Mouse (Mus musculus) small intestine, adult 2 months (tissue): Measurements from ENCODE around the gene Gba2. TPM values are rescaled to one million over a fixed set of nuclear protein-coding genes. Genes with fewer than 3 reads are reported as not detected.

Source experiments
- H3K27ac ChIP-seq: fragments of 200-500 bp; 2 replicates; pipeline ENCODE4 v1.5.1; 2012; ENCODE audit warnings: low read depth, low read length, control low read depth, inconsistent platforms; ENCODE audit not compliant: insufficient read depth
- H3K27me3 ChIP-seq: fragments of 200-500 bp; 2 replicates; pipeline ENCODE4 v1.6.1; 2012; ENCODE audit warnings: mild to moderate bottlenecking, moderate library complexity, low read length, inconsistent platforms; ENCODE audit not compliant: control insufficient read depth, insufficient read depth
- H3K36me3 ChIP-seq: fragments of 200-500 bp; 2 replicates; pipeline ENCODE4 v1.6.1; 2012; ENCODE audit warnings: mild to moderate bottlenecking, low read length, control low read depth, inconsistent platforms; ENCODE audit not compliant: control insufficient read depth, insufficient read depth
- H3K4me1 ChIP-seq: fragments of 200-500 bp; 2 replicates; pipeline ENCODE4 v1.6.1; 2012; ENCODE audit warnings: low read length, inconsistent platforms, mixed read lengths; ENCODE audit not compliant: control insufficient read depth, insufficient read depth, insufficient read length
- H3K4me3 ChIP-seq: fragments of 200-500 bp; 2 replicates; pipeline ENCODE4 v1.5.1; 2012; ENCODE audit warnings: low read depth, mild to moderate bottlenecking, control low read depth, inconsistent platforms, low read length, moderate library complexity
- CTCF ChIP-seq: fragments of 200-500 bp; IDR thresholded peaks from 2 replicates; pipeline ENCODE4 v1.5.1; 2012; ENCODE audit warnings: low read depth, mild to moderate bottlenecking, control low read depth, inconsistent platforms, low read length, moderate library complexity, mixed read lengths; ENCODE audit not compliant: insufficient replicate concordance, insufficient read length; ENCODE audit errors: extremely low read depth
- POLR2A ChIP-seq: fragments of 200-500 bp; IDR thresholded peaks from 2 replicates; pipeline ENCODE4 v1.6.1; 2012; ENCODE audit warnings: low read depth, mild to moderate bottlenecking, control low read depth, inconsistent platforms, low read length, moderate library complexity
- WGBS: fragments of 180-500 bp; shearing (Covaris S2); methylation state at CpG from one replicate; pipeline ENCODE4 v1.1.7; 2018; 5-methylcytosine and 5-hydroxymethylcytosine counted together
- polyA plus RNA-seq: library from polyadenylated mRNA; depleted of rRNA; stranded (reverse); fragments of >200 nt; gene quantifications from 2 replicates; pipeline ENCODE4 v1.2.3, GENCODE M21; 2012

Gene Gba2
- polyA plus RNA-seq, 1 experiment = 7.6 TPM

- no peaks in the 10 kb centered on the region for H3K27me3 ChIP-seq
- H3K27ac ChIP-seq = no peak overlapping the region
- H3K36me3 ChIP-seq = peaks cover 11% of the 10 kb centered on the region
- WGBS = 28% methylated on average over 7 of the region's 7 CpGs
- H3K4me1 ChIP-seq = no peaks in the 10 kb centered on the region; the same call in 1 of the 2 replicates
- TF ChIP-seq CTCF = no peak
- TF ChIP-seq POLR2A = no peak
- no peak overlapping the region for H3K4me3 ChIP-seq
These were observed 9.0 kb upstream of the Gba2 start for GRCm38 (mm10) chr4:43587681-43588080.

DNA sequence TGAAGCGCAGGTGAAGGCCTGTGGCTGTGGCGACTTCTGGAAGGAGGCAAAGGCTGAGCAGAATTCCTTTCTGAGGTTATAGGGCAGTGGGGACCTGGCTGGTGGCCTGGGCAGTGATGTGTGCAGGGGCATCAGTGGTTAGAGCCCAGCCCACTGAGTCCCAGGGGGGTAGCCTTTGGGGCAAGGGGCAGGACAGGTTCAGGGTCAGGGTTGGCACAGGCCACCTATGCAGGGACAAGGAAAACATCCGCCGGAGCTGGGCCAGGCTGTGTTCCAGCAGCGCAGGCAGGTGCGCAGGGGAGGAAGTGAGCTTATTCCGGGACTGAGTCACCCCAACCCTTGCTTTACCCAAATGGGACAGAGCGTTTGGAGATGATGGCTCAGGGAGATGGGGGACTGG, 7.7 kb upstream of the Gba2 start:
- H3K4me3 ChIP-seq = no peak overlapping the region
- no peaks in the 10 kb centered on the region; the same call in 1 of the 2 replicates for H3K4me1 ChIP-seq
- peaks cover 21% of the 10 kb centered on the region for H3K36me3 ChIP-seq
- H3K27ac ChIP-seq = no peak overlapping the region
- H3K27me3 ChIP-seq = no peaks in the 10 kb centered on the region
- 37% methylated on average over 8 of the region's 8 CpGs for WGBS
- TF ChIP-seq CTCF (no peak), POLR2A (no peak)

GRCm38 (mm10) chr4:43585682-43586081, 7.0 kb upstream of the Gba2 start:
- Histone ChIP-seq H3K27me3 (no peaks in the 10 kb centered on the region), H3K27ac (no peak overlapping the region), H3K4me1 (no peaks in the 10 kb centered on the region; the same call in 1 of the 2 replicates), H3K4me3 (no peak overlapping the region), H3K36me3 (peaks cover 27% of the 10 kb centered on the region)
- TF ChIP-seq CTCF = no peak
- no peak for TF ChIP-seq POLR2A
- 69% methylated on average over 10 of the region's 10 CpGs for WGBS

DNA sequence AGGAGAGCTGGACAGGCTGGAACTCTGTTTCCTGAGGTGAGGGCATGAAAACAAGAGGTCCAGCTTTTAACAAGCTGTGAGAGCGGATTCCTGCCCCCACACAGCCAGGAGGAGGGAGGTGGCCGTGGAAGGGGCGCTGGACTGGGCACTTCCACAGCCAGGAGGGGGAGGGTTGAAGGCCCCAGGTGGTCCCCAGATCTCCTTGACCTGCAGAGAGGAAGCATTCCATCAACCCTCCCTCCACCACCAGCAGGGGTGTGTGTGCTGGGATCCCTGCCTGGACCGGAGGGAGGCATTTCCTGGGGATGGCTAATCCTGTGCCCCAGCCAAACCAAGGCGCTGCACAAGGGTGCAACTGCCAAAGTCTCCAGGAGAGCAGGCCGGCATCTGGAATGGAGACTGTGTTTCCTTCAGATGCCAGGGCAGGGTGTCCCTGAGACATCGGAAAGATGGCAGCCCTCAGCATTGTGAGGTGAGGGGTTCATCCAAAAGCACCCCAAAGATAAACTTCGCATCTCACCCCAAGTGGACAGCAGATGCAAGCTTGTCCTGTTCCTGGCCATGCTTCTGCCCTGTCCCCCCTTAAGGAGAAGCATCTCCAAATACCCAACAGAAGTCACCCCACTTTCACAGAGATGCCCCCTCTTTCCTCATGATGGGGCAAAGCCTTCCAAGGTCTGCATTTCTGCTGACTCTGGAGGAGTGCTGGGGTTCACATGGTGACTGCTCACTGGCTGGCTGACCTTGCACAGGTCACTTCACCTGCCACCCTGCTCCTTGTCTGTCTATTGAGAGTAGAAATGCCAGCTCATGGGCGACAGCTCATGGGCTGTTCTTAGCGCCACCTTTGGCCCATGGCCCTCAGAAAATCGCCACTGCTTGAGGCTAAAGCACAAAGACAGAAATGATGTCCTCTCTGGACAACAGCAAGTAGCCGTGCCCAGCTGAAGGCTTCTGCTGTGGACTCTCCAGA, 6.1 kb upstream of the Gba2 start, which contains the start of gene Msmp:
Gene Msmp, minus strand, starts transcription at position 51 of the 973 bp plus-strand sequence.
- peaks cover under 1% of the 10 kb centered on the region; the same call in 1 of the 2 replicates for H3K4me1 ChIP-seq
- no peak within 1 kb of the TSS for H3K27ac ChIP-seq
- no peaks in the 10 kb centered on the region for H3K27me3 ChIP-seq
- 77% methylated on average over 12 of the region's 12 CpGs for WGBS
- peaks cover 30% of the 10 kb centered on the region for H3K36me3 ChIP-seq
- TF ChIP-seq CTCF (no peak), POLR2A (no peak)
- no peak within 1 kb of the TSS for H3K4me3 ChIP-seq

GRCm38 (mm10) chr4:43583421-43583820, 4.7 kb upstream of the Gba2 start:
- TF ChIP-seq POLR2A (no peak), CTCF (no peak)
- H3K4me1 ChIP-seq = peaks cover 2% of the 10 kb centered on the region; the same call in 1 of the 2 replicates
- H3K27ac ChIP-seq = no peak overlapping the region
- no peaks in the 10 kb centered on the region for H3K27me3 ChIP-seq
- WGBS = 74% methylated on average over 7 of the region's 7 CpGs
- H3K4me3 ChIP-seq = no peak overlapping the region
- peaks cover 30% of the 10 kb centered on the region for H3K36me3 ChIP-seq

DNA sequence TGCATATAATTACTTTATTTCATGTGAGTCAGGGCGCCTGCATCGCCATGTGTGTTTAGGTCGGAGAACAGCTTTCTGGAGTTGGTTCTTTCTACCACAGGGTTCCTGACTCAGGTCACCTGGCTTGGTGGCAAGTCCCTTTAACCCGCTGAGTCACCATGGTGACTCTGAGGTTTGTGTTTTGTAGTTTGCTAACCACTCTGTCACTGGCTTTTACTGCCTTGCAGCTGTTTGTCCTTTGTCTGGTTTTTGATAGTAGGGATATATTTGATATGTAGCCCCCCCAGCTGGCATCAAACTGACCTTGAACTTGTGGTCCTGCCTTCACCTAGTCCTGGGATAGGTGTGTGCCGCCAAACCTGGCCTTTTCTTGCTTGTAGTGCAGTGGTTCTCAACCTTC, 3.6 kb upstream of the Gba2 start:
- Histone ChIP-seq H3K4me3 (no peak overlapping the region), H3K36me3 (peaks cover 30% of the 10 kb centered on the region), H3K4me1 (peaks cover 5% of the 10 kb centered on the region), H3K27me3 (no peaks in the 10 kb centered on the region), H3K27ac (no peak overlapping the region)
- WGBS = 82% methylated on average over 5 of the region's 5 CpGs
- TF ChIP-seq CTCF (no peak), POLR2A (no peak)

DNA sequence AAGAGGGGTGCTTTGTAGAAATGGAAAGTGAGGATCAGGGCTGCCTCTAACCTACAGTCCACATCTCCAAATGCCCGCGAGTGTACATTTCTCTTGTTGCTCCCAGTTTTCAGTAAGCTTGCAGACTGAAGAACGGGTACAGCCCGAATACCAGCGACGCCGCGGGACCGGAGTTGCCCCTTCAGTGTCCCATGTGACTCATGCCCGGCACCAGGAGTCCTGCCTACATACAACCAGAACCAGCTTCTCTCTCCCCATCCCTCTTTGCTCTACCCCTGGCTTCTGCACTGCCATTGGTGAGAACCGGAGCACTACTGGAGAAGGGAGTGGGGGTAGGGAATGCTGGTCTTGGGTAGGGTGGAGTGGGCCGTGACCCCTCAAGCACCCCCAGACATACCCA, 2.7 kb upstream of the Gba2 start:
- TF ChIP-seq POLR2A (no peak), CTCF (no peak)
- WGBS = 95% methylated on average over 12 of the region's 12 CpGs
- peaks cover 30% of the 10 kb centered on the region for H3K36me3 ChIP-seq
- H3K27me3 ChIP-seq = no peaks in the 10 kb centered on the region
- H3K27ac ChIP-seq = no peak overlapping the region
- H3K4me3 ChIP-seq = no peak overlapping the region
- H3K4me1 ChIP-seq = peaks cover 10% of the 10 kb centered on the region
